Mouse (Mus musculus) bone marrow macrophage, adult 2 months (primary cell): ENCODE results near the gene Ampd3. TPM values are rescaled to one million over a fixed set of nuclear protein-coding genes. Genes with fewer than 3 reads are reported as not detected.

Experiments used
- H3K27ac ChIP-seq: 2 replicates; pipeline ENCODE4 v1.5.1; 2012; ENCODE audit warnings: low read depth, low read length; ENCODE audit not compliant: insufficient read depth
- H3K4me1 ChIP-seq: 2 replicates; pipeline ENCODE4 v1.6.1; 2012; ENCODE audit warnings: low read length; ENCODE audit not compliant: control insufficient read depth, insufficient read depth
- H3K4me3 ChIP-seq: 2 replicates; pipeline ENCODE4 v1.5.1; 2012; ENCODE audit warnings: mild to moderate bottlenecking, low read length, moderate library complexity; ENCODE audit not compliant: insufficient read depth
- CTCF ChIP-seq: IDR thresholded peaks from 2 replicates; pipeline ENCODE4 v1.5.1; 2012; ENCODE audit warnings: low read depth, mild to moderate bottlenecking, low read length, moderate library complexity
- POLR2A ChIP-seq: IDR thresholded peaks from 2 replicates; pipeline ENCODE4 v1.6.1; 2012; ENCODE audit warnings: mild to moderate bottlenecking, low read depth, low read length, borderline replicate concordance
- polyA plus RNA-seq: library from polyadenylated mRNA; stranded (reverse); fragments of >200 nt; gene quantifications from 2 replicates; pipeline ENCODE4 v1.2.4, GENCODE M21; 2012; ENCODE audit not compliant: missing spikeins, insufficient read depth, insufficient read length

Gene Ampd3
- polyA plus RNA-seq, 1 experiment, result 44.5 TPM

GRCm38 (mm10) chr7:110794722-110795121 lies 26.7 kb downstream of the Ampd3 start:
- H3K4me3 ChIP-seq, result no peak overlapping the region
- TF ChIP-seq POLR2A (no peak), CTCF (no peak)
- no peak overlapping the region for H3K27ac ChIP-seq
- peaks cover 42% of the 10 kb centered on the region for H3K4me1 ChIP-seq

GRCm38 (mm10) chr7:110796367-110797051 lies 28.5 kb downstream of the Ampd3 start:
- TF ChIP-seq CTCF, result no peak
- no peak for TF ChIP-seq POLR2A
- Histone ChIP-seq H3K4me1 (peaks cover 38% of the 10 kb centered on the region), H3K27ac (0 out of 2 replicates have a peak overlapping the region, but pooled peaks have one; percentile 24), H3K4me3 (no peak overlapping the region)

GRCm38 (mm10) chr7:110797722-110798409 lies 29.9 kb downstream of the Ampd3 start:
- TF ChIP-seq POLR2A, result no peak
- no peak for TF ChIP-seq CTCF
- Histone ChIP-seq H3K27ac (no peak overlapping the region), H3K4me3 (no peak overlapping the region), H3K4me1 (peaks cover 38% of the 10 kb centered on the region)

- TF ChIP-seq CTCF (peak; percentile 90), POLR2A (no peak)
These were observed 33.0 kb downstream of the Ampd3 start for GRCm38 (mm10) chr7:110801028-110801427.

GRCm38 (mm10) chr7:110803131-110803530 lies 35.1 kb downstream of the Ampd3 start:
- Histone ChIP-seq H3K4me3 (no peak overlapping the region), H3K4me1 (peaks cover 6% of the 10 kb centered on the region), H3K27ac (no peak overlapping the region)
- TF ChIP-seq CTCF (no peak), POLR2A (no peak)

More at GRCm38 (mm10) chr7:110801028-110801427, 33.0 kb downstream of the Ampd3 start:
- Histone ChIP-seq H3K27ac (no peak overlapping the region), H3K4me1 (peaks cover 23% of the 10 kb centered on the region), H3K4me3 (no peak overlapping the region)

- Histone ChIP-seq H3K4me3 (no peak overlapping the region), H3K27ac (no peak overlapping the region), H3K4me1 (peaks cover 6% of the 10 kb centered on the region)
- TF ChIP-seq CTCF (no peak), POLR2A (no peak)
These were observed 36.3 kb downstream of the Ampd3 start for GRCm38 (mm10) chr7:110804266-110804665.

- Histone ChIP-seq H3K4me3 (no peak overlapping the region), H3K4me1 (peaks cover 6% of the 10 kb centered on the region), H3K27ac (no peak overlapping the region)
- TF ChIP-seq POLR2A (no peak), CTCF (no peak)
These were observed 39.5 kb downstream of the Ampd3 start for GRCm38 (mm10) chr7:110807460-110808030.

GRCm38 (mm10) chr7:110808962-110809361 lies 41.0 kb downstream of the Ampd3 start:
- Histone ChIP-seq H3K4me3 (no peak overlapping the region), H3K4me1 (peaks cover 5% of the 10 kb centered on the region), H3K27ac (no peak overlapping the region)
- TF ChIP-seq CTCF (no peak), POLR2A (no peak)

GRCm38 (mm10) chr7:110809585-110810557 lies 41.9 kb downstream of the Ampd3 start:
- TF ChIP-seq POLR2A, result no peak
- TF ChIP-seq CTCF, result no peak
- H3K27ac ChIP-seq, result no peak overlapping the region
- no peak overlapping the region for H3K4me3 ChIP-seq
- H3K4me1 ChIP-seq, result no peaks in the 10 kb centered on the region
